Mouse (Mus musculus): ENCODE results near the gene Gnb5.

DNA sequence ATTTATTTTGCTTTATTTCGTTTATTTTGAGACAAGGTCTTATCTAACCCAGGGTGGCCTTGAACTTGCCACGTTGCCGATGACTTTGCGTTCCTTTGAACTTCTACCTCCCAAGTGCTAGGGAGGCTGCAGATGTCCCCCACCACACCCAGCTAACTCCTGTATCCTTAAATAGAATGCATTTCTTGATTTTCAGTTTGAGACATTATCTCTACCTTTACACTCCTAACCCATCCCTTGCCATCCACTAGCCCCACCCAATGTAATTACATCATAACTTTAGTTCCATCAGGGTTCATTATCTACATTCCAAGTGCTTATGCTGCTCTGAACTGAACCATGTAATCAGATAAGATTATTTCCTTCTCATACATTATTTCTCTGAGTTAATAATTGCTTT, 49.7 kb downstream of the Gnb5 start:
- no peak for TF ChIP-seq EP300 (IDR thresholded peaks at IDR 0.05; ENCODE audit: low read depth)
- TF ChIP-seq CTCF (IDR thresholded peaks at IDR 0.05; ENCODE audit: low read depth) = no peak

All from heart, postnatal 0 days (tissue).